Mouse (Mus musculus): ENCODE data around the gene Irgm2. TPM values are rescaled to one million over a fixed set of nuclear protein-coding genes. Genes with fewer than 3 reads are reported as not detected.

Irgm2 gene
- polyA plus RNA-seq, 1 experiment from 2014 or later, result 4.9 TPM

- H3K4me1 ChIP-seq (replicated peaks; ENCODE audit: insufficient read depth, low read length), result no peaks in the 10 kb centered on the region
- no peak for TF ChIP-seq CTCF (IDR thresholded peaks at IDR 0.05; ENCODE audit: low read depth)
- no peaks in the 10 kb centered on the region for H3K9me3 ChIP-seq (replicated peaks; ENCODE audit: low read length)
- no peaks in the 10 kb centered on the region for H3K36me3 ChIP-seq (ENCODE audit: insufficient read depth, low read length)
- DNase-seq (ENCODE audit: low spot score) (no peak), ATAC-seq (replicated peaks; ENCODE audit: low FRiP score, low read depth) (no peak)
- H3K27me3 ChIP-seq (ENCODE audit: insufficient read depth, low read length), result no peaks in the 10 kb centered on the region
- no peak overlapping the region for H3K27ac ChIP-seq
- 74% methylated on average over 2 of the region's 2 CpGs for WGBS
- no peak overlapping the region for H3K9ac ChIP-seq (ENCODE audit: low read depth, low read length)
- no peak overlapping the region for H3K4me2 ChIP-seq (ENCODE audit: low read length)
- no peak overlapping the region for H3K4me3 ChIP-seq (replicated peaks; ENCODE audit: low read depth, low read length)
These were observed 64.1 kb downstream of the Irgm2 start for GRCm38 (mm10) chr11:58263516-58263915.

GRCm38 (mm10) chr11:58264546-58264945 lies 65.1 kb downstream of the Irgm2 start:
- ATAC-seq (replicated peaks; ENCODE audit: low FRiP score, low read depth) (no peak), DNase-seq (ENCODE audit: low spot score) (no peak)
- H3K27me3 ChIP-seq (ENCODE audit: insufficient read depth, low read length), result no peaks in the 10 kb centered on the region
- no peak overlapping the region for H3K27ac ChIP-seq
- H3K9me3 ChIP-seq (replicated peaks; ENCODE audit: low read length), result no peaks in the 10 kb centered on the region
- no peak overlapping the region for H3K9ac ChIP-seq (ENCODE audit: low read depth, low read length)
- no peaks in the 10 kb centered on the region for H3K4me1 ChIP-seq (replicated peaks; ENCODE audit: insufficient read depth, low read length)
- WGBS, result 69% methylated on average over 9 of the region's 9 CpGs
- H3K4me2 ChIP-seq (ENCODE audit: low read length), result no peak overlapping the region
- TF ChIP-seq CTCF (IDR thresholded peaks at IDR 0.05; ENCODE audit: low read depth), result no peak
- no peak overlapping the region for H3K4me3 ChIP-seq (replicated peaks; ENCODE audit: low read depth, low read length)
- no peaks in the 10 kb centered on the region for H3K36me3 ChIP-seq (ENCODE audit: insufficient read depth, low read length)

GRCm38 (mm10) chr11:58268285-58268684 lies 68.9 kb downstream of the Irgm2 start:
- WGBS, result 85% methylated on average over 3 of the region's 3 CpGs
- no peak for DNase-seq (ENCODE audit: low spot score)
- Histone ChIP-seq H3K4me3 (replicated peaks; ENCODE audit: low read depth, low read length) (no peak overlapping the region), H3K4me1 (replicated peaks; ENCODE audit: insufficient read depth, low read length) (no peaks in the 10 kb centered on the region), H3K9ac (ENCODE audit: low read depth, low read length) (no peak overlapping the region), H3K36me3 (ENCODE audit: insufficient read depth, low read length) (no peaks in the 10 kb centered on the region), H3K27me3 (ENCODE audit: insufficient read depth, low read length) (no peaks in the 10 kb centered on the region), H3K27ac (no peak overlapping the region), H3K9me3 (replicated peaks; ENCODE audit: low read length) (no peaks in the 10 kb centered on the region), H3K4me2 (ENCODE audit: low read length) (no peak overlapping the region)
- TF ChIP-seq CTCF (IDR thresholded peaks at IDR 0.05; ENCODE audit: low read depth), result no peak
- no peak for ATAC-seq (replicated peaks; ENCODE audit: low FRiP score, low read depth)

Other genes starting within 250 kb of the Irgm2 start
- gene Larp1, start 190.6 kb upstream of the Irgm2 start, polyA plus RNA-seq (2015; fragmentation: Nextera tagmentation; extraction: Ambion mirVana), result 12.9 and 14.0 TPM in 2 replicates
- gene Gm12248, start 106.5 kb upstream of the Irgm2 start, polyA plus RNA-seq (2015; fragmentation: Nextera tagmentation; extraction: Ambion mirVana), result not detected in 2 replicates
- 69.9 and 74.8 TPM in 2 replicates for gene Cnot8, start 95.5 kb upstream of the Irgm2 start, polyA plus RNA-seq (2015; fragmentation: Nextera tagmentation; extraction: Ambion mirVana)
- gene Gemin5, start 31.1 kb upstream of the Irgm2 start, polyA plus RNA-seq (2015; fragmentation: Nextera tagmentation; extraction: Ambion mirVana), result 10.8 and 11.6 TPM in 2 replicates
- 139 and 146 TPM in 2 replicates for gene Mrpl22, start 28.0 kb upstream of the Irgm2 start, polyA plus RNA-seq (2015; fragmentation: Nextera tagmentation; extraction: Ambion mirVana)
- gene Igtp, start 62 bp upstream of the Irgm2 start, polyA plus RNA-seq (2015; fragmentation: Nextera tagmentation; extraction: Ambion mirVana), result 7.7 and 8.0 TPM in 2 replicates
- 0.07 TPM in 1 of 2 replicates, not detected in the other for gene 4930438A08Rik, start 75.2 kb downstream of the Irgm2 start, polyA plus RNA-seq (2015; fragmentation: Nextera tagmentation; extraction: Ambion mirVana)
- gene Zfp692, start 107.5 kb downstream of the Irgm2 start, polyA plus RNA-seq (2015; fragmentation: Nextera tagmentation; extraction: Ambion mirVana), result 11.5 and 15.2 TPM in 2 replicates
- 58.1 and 66.3 TPM in 2 replicates for gene Zfp672, start 130.7 kb downstream of the Irgm2 start, polyA plus RNA-seq (2015; fragmentation: Nextera tagmentation; extraction: Ambion mirVana)
- 28.3 and 31.9 TPM in 2 replicates for gene Sh3bp5l, start 131.1 kb downstream of the Irgm2 start, polyA plus RNA-seq (2015; fragmentation: Nextera tagmentation; extraction: Ambion mirVana)
- 0.24 and 0.28 TPM in 2 replicates for gene Lypd8, start 179.4 kb downstream of the Irgm2 start, polyA plus RNA-seq (2015; fragmentation: Nextera tagmentation; extraction: Ambion mirVana)
- gene 1810065E05Rik, start 221.5 kb downstream of the Irgm2 start, polyA plus RNA-seq (2015; fragmentation: Nextera tagmentation; extraction: Ambion mirVana), result not detected in 2 replicates
- gene Gm12253, start 232.9 kb downstream of the Irgm2 start, polyA plus RNA-seq (2015; fragmentation: Nextera tagmentation; extraction: Ambion mirVana), result not detected in 2 replicates